Mouse (Mus musculus) ES-Bruce4 (cell line): Measurements from ENCODE around the gene Phkb. TPM values are rescaled to one million over a fixed set of nuclear protein-coding genes. Genes with fewer than 3 reads are reported as not detected.
"Not testable (repeated sequence)": the region's sequence is repeated elsewhere in the genome, so short reads cannot be mapped to it uniquely, and the experiment has no call there.

ENCODE experiments used
- H3K27ac ChIP-seq: 2 replicates; pipeline ENCODE4 v1.5.1; 2012; ENCODE audit warnings: low read length, inconsistent platforms; ENCODE audit not compliant: insufficient read depth
- H3K27me3 ChIP-seq: 2 replicates; pipeline ENCODE4 v1.6.1; 2012; ENCODE audit warnings: mild to moderate bottlenecking, low read length, inconsistent platforms; ENCODE audit not compliant: control insufficient read depth, poor library complexity, insufficient read depth, severe bottlenecking
- H3K36me3 ChIP-seq: 2 replicates; pipeline ENCODE4 v1.6.1; 2012; ENCODE audit warnings: inconsistent platforms, mild to moderate bottlenecking, low read length, moderate library complexity; ENCODE audit not compliant: control insufficient read depth, poor library complexity, insufficient read depth, severe bottlenecking
- H3K4me1 ChIP-seq: one replicate; pipeline ENCODE4 v1.8.1; 2011; ENCODE audit warnings: low read length; ENCODE audit not compliant: control insufficient read depth, insufficient read depth
- H3K4me3 ChIP-seq: 2 replicates; pipeline ENCODE4 v1.5.1; 2011; ENCODE audit warnings: low read depth, mild to moderate bottlenecking, low read length
- H3K9ac ChIP-seq: 2 replicates; pipeline ENCODE4 v1.6.1; 2012; ENCODE audit warnings: low read depth, mild to moderate bottlenecking, inconsistent platforms; ENCODE audit not compliant: poor library complexity, severe bottlenecking
- H3K9me3 ChIP-seq: replicated peaks from 2 replicates; pipeline ENCODE4 v1.6.1; 2012; ENCODE audit warnings: mild to moderate bottlenecking, low read length, inconsistent platforms; ENCODE audit not compliant: control insufficient read depth, poor library complexity, insufficient read depth, severe bottlenecking
- CTCF ChIP-seq: IDR thresholded peaks from one replicate; pipeline ENCODE4 v1.8.1; 2011; ENCODE audit warnings: low read depth, low read length
- EP300 ChIP-seq: IDR thresholded peaks from 2 replicates; pipeline ENCODE4 v1.6.1; 2011; ENCODE audit warnings: low read depth, low read length; ENCODE audit not compliant: insufficient read depth
- POLR2A ChIP-seq: IDR thresholded peaks from one replicate; pipeline ENCODE4 v1.8.1; 2011; ENCODE audit warnings: low read length; ENCODE audit not compliant: insufficient read depth
- polyA plus RNA-seq: library from polyadenylated mRNA; stranded (reverse); fragments of >200 nt; gene quantifications from 2 replicates; pipeline ENCODE4 v1.2.4, GENCODE M21; 2011; ENCODE audit warnings: low read depth; ENCODE audit not compliant: missing spikeins, insufficient read depth, insufficient read length

Gene Phkb
- 24.7 and 31.7 TPM in 2 replicates for polyA plus RNA-seq

DNA sequence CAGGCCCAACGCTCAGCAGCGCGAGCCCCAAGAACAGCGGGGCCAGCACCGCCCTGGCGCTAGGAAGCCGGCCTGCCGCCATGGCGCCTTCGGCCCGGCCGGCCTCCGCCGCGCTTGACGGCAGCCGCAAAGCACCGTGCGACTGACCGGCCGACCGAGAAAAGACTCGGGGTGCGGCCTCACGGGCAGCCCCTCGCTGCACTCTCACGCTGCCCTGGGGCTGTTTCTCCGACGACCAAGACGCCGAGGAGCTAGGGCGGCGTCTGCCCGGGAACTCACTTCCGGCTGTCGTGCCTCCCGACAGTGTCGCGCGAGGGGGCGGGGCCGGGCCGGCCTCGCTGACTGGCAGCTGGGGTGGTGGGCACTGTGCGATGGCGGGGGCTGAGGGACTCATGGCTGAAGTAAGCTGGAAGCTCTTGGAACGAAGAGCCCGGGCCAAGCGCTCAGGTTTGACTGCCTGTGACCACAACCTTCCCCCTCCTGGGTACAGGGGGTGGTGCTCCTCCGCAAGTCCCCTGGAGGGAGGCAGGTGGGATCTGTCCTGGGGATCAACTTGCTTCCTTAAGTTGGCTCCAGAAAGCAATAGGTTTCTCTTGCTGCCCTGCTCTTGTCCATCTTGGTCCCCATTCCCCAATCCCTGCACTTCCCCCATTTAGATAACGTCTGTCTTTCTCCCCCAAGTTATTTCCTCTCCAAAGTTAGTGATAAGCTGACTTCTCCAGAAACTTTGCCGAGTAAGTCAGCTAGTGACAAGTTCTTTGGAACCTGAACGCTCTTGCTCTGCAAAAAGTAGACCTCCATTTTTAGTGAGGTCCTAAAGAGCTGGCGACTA, at the start of gene Phkb, which contains the start of gene Itfg1:
Gene Phkb, plus strand, starts transcription at position 303 of the 832 bp plus-strand sequence.
Gene Itfg1, minus strand, starts transcription at position 265 of the 832 bp plus-strand sequence.
- Histone ChIP-seq H3K4me3 (peak within 1 kb of the TSS; percentile 83), H3K9ac (peak within 1 kb of the TSS; percentile 79), H3K27ac (peak within 1 kb of the TSS; percentile 20; the same call in 1 of the 2 replicates), H3K36me3 (peaks cover 3% of the 10 kb centered on the region; the same call in 1 of the 2 replicates), H3K9me3 (no peaks in the 10 kb centered on the region), H3K27me3 (no peaks in the 10 kb centered on the region), H3K4me1 (no peaks in the 10 kb centered on the region)
- peak; percentile 45 for TF ChIP-seq POLR2A
- no peak for TF ChIP-seq EP300

DNA sequence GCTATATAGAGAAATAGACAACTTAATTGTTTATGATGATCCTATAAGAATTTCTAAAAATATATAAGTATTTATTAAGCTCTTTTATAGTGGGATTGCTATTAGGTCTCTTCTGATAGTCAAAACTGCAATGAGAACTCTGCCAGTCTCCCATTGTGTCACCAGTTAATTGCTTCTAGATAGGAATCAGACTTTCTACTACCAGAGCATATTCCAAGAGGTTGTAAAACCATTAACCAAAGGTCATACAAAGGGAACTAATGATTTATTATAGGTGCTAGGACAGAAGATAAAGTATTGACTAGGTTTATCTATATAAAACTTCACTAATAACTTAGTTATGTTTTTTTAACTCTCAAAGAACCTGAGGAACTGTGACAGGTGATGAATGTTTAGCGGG, 44.4 kb upstream of the Phkb start:
- H3K4me3 ChIP-seq, H3K9me3 ChIP-seq, H3K9ac ChIP-seq, H3K27ac ChIP-seq, H3K27me3 ChIP-seq, H3K36me3 ChIP-seq, H3K4me1 ChIP-seq: not testable (repeated sequence)

DNA sequence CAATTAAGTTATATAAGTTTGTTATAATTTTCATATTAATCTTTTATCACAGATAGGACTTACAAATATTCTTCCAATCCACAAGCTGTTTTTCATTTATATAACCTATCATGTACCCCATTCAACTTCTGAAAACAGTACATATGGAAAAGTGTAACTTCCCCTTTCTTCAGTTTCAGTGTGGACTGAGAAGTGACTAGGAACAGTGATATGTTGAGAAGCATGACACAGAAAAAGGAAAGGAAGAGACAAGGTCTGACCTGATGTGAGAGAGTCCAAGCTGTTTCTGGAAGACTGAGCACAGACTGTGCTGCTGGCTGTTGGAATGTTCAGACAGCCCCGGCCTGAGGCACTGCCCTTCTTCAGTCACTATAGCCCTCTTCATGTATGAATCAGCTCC, 40.6 kb upstream of the Phkb start:
- Histone ChIP-seq H3K9me3 (no peaks in the 10 kb centered on the region), H3K27me3 (no peaks in the 10 kb centered on the region), H3K9ac (no peak overlapping the region), H3K36me3 (no peaks in the 10 kb centered on the region), H3K27ac (no peak overlapping the region), H3K4me3 (no peak overlapping the region), H3K4me1 (no peaks in the 10 kb centered on the region)
- TF ChIP-seq EP300 (no peak), CTCF (no peak), POLR2A (no peak)

DNA sequence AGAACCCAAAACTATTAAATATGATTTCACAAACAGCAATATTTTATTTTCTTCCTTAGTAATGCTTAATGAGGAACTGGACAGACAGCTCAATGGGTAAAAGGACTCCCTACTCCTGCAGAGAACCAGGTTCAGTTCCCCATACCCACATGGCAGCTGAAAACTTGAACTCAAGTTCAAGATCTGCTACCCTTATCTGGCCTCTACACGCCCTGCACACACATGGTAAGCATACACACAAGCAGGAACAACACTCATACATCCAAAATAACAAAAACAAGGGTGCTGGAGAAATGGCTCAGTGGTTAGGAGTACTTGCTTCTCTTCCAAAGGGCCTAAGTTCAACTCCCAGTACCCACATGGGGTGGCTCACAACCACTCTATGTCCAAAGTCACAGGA, 39.4 kb upstream of the Phkb start:
- no peaks in the 10 kb centered on the region for H3K36me3 ChIP-seq
- no peak overlapping the region for H3K27ac ChIP-seq
- no peaks in the 10 kb centered on the region for H3K27me3 ChIP-seq
- no peaks in the 10 kb centered on the region for H3K4me1 ChIP-seq
- H3K9ac ChIP-seq = no peak overlapping the region
- H3K4me3 ChIP-seq = no peak overlapping the region
- no peaks in the 10 kb centered on the region for H3K9me3 ChIP-seq
- no peak for TF ChIP-seq POLR2A
- TF ChIP-seq CTCF = no peak
- no peak for TF ChIP-seq EP300

DNA sequence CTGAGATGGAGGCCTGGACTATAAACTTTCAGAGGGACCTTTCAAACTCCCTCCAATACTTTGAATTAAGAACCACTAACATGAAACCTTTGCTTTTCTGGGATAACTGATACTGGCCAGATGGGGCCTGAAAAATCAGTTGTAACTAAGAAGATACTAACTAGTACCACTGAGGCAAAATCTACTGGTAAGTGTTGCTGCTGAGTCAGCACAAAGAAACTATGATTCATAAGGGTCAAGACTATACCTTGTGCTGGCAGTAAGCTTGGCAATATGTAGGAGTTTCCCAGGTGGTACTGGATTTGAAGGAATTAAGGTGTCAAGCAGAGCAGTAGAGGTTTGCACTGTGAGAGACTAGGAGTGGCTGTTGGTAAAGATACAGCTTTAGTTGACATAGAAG, 27.1 kb upstream of the Phkb start:
- Histone ChIP-seq H3K4me3 (no peak overlapping the region), H3K36me3 (no peaks in the 10 kb centered on the region; the same call in 1 of the 2 replicates)
- no peak for TF ChIP-seq EP300
- TF ChIP-seq CTCF = no peak

DNA sequence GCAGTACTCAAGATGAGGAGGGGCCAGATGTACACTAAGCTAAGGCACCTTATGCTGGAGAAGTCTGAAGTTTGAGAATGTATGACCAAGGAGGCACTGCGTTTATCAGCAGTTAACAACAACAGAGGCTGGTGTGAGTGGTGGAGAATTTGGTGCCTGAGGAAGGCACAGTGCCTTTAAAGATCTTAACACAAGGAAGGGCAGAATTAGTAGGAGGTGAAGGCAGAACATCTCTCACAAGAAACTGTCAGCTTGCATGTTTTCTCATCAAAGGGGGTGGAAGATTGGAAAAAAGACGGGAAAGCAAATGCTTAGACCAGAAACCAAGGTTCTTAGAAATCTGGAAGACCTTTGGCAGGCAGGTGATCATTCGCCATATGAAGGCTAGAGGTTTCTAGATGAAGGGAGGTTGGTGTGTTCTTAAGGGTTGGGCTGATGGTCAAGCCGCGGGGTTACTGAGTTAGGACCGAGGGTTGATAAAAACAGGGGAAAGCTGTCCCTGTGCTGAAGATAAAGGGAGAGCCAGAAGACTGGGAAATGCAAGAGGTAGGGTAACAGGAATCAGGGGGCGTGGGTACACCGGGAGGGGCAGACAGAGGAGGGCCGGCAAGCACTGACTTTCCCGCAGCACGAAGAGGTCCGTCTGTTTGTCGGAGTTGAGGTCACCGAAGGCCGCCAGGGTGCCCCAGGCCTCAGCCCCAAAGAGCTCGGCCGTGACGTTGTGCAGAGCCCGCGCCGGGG, 673 bp upstream of the Phkb start:
- peak overlapping the region; percentile 20; the same call in 1 of the 2 replicates for H3K27ac ChIP-seq
- H3K9me3 ChIP-seq = no peaks in the 10 kb centered on the region
- H3K4me1 ChIP-seq = no peaks in the 10 kb centered on the region
- peak overlapping the region; percentile 83 for H3K4me3 ChIP-seq
- H3K27me3 ChIP-seq = no peaks in the 10 kb centered on the region
- no peak for TF ChIP-seq EP300
- TF ChIP-seq POLR2A = no peak
- TF ChIP-seq CTCF = no peak
- H3K9ac ChIP-seq = peak overlapping the region; percentile 79
- peaks cover 7% of the 10 kb centered on the region; the same call in 1 of the 2 replicates for H3K36me3 ChIP-seq

More for the DNA sequence above, 27.1 kb upstream of the Phkb start:
- H3K27me3 ChIP-seq = no peaks in the 10 kb centered on the region
- H3K9me3 ChIP-seq = no peaks in the 10 kb centered on the region
- H3K9ac ChIP-seq = no peak overlapping the region
- H3K4me1 ChIP-seq = no peaks in the 10 kb centered on the region
- no peak overlapping the region for H3K27ac ChIP-seq
